Mouse (Mus musculus): ENCODE measurements around the gene Exoc7.
"Not testable (repeated sequence)": the region's sequence is repeated elsewhere in the genome, so short reads cannot be mapped to it uniquely, and the experiment has no call there.

Gene Exoc7

DNA sequence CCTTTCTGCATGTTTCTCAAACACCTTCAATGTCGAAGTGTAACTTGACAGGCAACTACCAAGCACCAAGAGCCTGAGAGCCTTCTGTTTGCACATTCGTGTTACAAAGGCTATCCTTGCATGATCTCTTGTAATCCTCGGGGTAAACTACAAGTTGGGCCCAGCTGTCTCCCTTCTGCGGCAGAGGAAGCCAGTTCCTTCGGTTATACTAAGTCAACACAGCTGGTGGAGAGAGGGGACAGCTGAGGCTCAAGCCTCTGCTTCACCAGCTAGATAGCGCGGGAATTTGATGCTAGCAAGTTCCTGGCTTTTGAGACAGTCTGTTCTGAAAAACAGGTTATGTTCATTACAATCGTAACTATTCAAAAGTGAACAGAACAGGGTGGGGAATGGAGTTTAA lies 5.3 kb upstream of the Exoc7 start:
- no peak for DNase-seq

DNA sequence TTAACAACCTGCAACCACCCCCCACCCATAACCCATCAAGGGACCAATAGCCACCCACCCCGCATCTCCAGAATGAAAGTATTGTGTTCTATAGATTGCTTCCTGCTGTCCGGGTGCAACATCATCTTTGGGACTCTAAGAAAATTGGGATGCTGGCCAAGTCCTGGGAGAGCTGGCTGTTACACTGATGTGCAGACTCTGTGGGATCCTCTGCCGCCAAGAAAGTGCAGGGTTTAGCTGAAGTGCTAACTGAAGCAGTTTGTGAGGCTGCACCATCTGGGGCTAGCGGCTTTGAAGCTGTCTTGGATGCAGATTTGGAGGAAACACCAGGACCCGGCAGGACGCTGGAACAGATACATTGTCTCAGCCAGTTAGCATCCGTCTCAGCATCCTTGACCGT lies 4.1 kb upstream of the Exoc7 start:
- DNase-seq: no peak

GRCm38 (mm10) chr11:116309601-116310000 lies 2.6 kb upstream of the Exoc7 start:
- DNase-seq: no peak

- DNase-seq: no peak
Observed at GRCm38 (mm10) chr11:116307762-116308531, 914 bp upstream of the Exoc7 start.

DNA sequence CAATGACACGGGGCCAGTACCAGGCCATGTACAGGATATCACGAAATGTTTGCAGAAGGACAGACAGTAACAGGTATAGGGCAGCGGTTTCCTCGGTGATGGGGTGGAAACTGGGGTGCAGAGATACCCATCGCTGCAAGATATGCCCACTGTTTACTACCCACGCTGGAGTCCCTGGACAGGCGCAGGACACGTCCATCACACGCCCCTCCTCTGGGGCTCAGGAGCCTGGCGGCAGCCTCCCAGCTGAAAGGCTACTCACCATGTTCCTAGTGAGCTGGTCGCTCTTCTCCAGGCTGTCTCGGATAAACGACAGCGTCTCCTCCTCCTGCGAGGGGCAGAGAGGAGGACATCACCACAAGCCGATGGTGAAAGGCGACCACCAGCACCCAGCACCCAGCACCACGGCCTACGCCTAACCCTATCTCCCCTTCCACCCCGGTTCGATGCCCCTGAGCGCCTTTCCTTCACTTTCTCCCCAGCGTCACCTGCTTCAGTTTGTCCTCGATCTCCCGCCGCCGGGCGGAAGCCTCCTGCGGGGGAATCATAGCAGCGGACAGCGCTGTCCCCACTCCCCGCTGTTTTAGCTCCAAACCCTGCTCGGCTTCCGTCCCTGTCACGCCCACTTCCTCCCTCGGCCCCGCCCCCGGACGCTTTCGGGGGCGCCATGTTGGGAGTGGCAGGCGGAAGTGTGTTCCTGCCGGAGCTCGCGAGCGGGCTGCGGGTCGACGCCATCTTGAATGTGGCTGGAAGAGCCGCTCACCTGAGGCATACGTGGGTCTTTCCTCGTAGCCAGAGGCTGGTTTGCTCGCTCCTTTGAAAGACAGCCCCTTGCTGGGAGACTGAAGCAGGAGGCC lies 679 bp downstream of the Exoc7 start:
- DNase-seq: peak; percentile 89

- no peak for DNase-seq
Observed at GRCm38 (mm10) chr11:116305423-116305822, 1.6 kb downstream of the Exoc7 start.

- no peak for DNase-seq
Observed at GRCm38 (mm10) chr11:116298621-116299020, 8.4 kb downstream of the Exoc7 start.

DNA sequence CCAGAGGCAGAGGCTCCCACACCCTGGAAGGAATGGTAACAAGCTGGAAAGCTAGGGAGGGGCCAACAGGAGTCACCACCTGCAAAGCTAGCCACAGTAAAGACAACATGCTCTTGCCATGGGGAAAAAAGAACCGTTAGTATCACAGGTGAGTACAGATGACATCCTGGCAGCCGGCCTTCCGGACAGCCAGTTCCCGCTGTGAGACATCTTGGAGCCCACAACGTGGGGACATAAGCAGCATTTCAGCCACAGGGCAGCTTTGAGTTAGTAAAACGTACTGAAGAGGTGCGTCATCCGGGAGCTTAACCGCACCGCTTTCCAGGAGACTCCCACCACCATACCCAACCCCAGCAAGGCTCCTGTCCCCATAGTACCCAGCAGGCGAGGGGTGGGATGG lies 8.8 kb downstream of the Exoc7 start:
- DNase-seq: no peak

DNA sequence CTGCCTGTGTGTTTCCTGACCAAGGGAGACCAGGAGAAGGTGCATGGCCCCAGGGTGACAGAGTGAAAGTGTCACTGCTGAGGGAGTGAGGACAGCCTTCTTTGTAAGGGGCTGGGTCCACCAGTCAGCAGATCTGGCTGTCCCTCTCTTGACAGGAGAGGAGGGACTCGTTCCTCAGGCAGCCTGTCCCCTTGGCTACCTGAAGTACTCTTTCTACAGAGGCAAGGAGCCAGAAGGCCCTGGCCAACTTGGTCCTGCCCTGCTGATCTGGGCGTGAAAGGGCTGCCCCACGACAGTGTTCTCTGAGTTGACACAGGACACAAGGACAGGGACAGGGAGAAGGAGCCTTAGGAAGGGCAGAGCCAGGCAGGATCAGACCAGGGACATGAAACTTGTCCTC lies 10.0 kb downstream of the Exoc7 start:
- DNase-seq: no peak

GRCm38 (mm10) chr11:116296191-116296734 lies 10.8 kb downstream of the Exoc7 start:
- no peak for DNase-seq

- DNase-seq: no peak
Observed at GRCm38 (mm10) chr11:116294319-116294718, 12.7 kb downstream of the Exoc7 start.

DNA sequence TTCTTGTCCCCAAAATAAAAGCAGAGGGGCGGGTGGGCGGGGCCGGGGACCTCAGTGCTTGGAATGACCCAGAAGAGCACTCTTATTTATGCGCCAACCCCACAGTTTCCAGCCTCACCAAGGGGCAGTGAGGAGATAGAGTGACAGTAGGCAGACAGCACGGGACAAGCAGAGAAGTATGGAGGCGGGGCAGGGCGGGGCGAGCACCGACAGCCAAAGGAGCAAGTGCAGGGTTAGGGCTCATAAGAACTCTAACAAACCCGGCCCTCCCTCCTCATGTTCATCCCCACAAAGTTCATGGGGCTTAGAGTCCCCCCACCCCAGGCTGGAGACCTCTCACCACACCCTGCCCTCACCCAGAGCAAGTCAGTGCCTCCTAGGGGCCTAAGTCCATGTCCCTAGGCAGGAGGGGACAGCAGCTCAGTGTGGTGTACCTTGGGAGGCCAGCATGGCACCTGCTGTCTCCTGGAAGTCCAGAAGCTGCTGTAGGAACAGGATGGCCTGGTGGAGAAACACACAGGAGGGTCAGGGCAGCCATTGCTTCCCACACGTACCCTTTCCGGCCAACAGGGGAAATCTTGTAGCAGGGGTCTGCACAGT lies 13.4 kb downstream of the Exoc7 start:
- DNase-seq: no peak

DNA sequence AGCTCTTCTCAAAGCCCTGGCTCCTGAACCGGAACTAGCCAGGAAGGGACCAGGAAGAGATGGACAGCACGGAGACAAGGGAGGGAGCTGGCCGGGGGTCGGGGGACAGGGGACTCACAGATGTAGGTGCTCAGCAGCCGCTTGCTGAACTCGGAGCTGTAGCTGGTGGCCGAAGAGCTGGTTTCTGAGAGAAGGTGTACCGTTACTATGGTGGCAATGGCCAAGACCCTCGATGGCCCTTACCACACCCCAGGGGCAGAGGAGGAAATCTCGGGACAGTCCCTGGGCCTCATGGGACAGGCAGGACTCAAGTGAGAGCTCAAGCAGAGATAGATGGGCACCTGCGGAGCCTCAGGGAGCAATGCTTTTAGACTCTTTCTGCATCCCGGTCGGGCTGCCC lies 14.6 kb downstream of the Exoc7 start:
- DNase-seq: no peak

- no peak for DNase-seq
Observed at GRCm38 (mm10) chr11:116290556-116290955, 16.5 kb downstream of the Exoc7 start.

GRCm38 (mm10) chr11:116287351-116287750 lies 19.7 kb downstream of the Exoc7 start:
- no peak for DNase-seq

DNA sequence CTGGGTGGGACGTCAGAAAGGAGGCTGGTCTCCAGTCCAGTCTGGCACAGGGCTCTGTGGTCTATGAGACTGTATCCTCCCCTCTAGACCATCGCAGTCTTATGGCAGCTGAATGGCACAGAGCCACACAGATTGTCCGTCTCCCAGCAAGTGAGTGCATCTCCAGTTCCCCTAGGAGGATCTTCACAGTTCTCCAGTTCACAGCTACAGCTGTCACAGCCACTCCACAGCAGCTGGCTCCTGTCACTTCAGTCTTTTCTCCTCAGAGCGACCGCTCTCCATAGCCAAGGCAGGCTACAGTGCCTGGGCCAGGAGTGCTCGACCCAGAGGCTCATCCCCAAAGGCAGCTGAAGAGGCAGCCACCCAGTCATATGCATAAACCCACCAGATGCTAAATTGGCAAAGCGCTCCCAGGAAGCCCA lies 21.3 kb downstream of the Exoc7 start:
- DNase-seq: no peak

- no peak for DNase-seq
Observed at GRCm38 (mm10) chr11:116283982-116284381, 23.1 kb downstream of the Exoc7 start.

DNA sequence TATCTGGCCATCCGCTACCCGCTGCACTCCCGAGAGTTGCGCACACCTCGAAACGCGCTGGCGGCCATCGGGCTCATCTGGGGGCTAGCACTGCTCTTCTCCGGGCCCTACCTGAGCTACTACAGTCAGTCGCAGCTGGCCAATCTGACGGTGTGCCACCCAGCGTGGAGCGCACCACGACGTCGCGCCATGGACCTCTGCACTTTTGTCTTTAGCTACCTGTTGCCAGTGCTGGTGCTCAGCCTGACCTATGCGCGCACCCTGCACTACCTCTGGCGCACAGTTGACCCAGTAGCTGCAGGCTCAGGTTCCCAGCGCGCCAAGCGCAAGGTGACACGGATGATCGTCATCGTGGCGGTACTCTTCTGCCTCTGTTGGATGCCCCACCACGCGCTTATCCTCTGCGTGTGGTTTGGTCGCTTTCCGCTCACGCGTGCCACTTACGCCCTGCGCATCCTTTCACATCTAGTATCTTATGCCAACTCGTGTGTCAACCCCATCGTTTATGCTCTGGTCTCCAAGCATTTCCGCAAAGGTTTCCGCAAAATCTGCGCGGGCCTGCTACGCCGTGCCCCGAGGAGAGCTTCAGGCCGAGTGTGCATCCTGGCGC lies 24.0 kb downstream of the Exoc7 start:
- no peak for DNase-seq

DNA sequence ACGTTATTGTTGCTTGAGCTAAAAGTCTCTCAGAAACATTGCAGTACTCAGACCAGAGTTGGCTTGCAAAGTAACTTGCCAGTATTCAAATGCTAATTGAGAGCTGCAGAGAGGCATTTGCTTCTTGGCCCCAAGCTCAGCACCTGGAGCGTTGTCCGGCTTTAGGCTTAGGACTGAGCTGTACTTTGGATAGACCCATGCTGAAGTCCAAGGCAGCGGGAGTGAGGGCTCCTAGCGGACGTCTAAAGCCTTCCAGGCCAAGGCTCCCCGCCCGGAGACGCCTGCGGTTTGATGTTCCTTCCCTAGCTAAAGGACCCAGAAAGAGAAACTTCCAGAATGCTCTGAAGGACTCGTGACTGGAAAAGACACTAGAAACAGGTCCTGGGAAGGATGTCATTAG lies 24.9 kb downstream of the Exoc7 start:
- peak; percentile 36 for DNase-seq

DNA sequence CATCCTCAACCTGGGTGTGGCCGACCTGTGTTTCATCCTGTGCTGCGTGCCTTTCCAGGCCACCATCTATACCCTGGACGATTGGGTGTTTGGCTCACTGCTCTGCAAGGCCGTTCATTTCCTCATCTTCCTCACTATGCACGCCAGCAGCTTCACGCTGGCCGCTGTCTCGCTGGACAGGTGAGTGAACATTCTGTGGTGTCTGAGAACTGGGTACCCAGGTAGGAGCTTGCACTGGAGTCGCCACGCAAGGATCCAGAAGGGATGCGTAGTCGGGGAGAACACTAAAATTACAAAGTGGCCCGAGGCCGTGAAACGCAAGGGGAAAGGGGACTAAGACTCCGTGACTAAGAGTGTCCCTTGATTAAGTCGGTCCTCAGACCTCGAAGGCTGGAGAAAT lies 25.4 kb downstream of the Exoc7 start:
- DNase-seq: no peak

DNA sequence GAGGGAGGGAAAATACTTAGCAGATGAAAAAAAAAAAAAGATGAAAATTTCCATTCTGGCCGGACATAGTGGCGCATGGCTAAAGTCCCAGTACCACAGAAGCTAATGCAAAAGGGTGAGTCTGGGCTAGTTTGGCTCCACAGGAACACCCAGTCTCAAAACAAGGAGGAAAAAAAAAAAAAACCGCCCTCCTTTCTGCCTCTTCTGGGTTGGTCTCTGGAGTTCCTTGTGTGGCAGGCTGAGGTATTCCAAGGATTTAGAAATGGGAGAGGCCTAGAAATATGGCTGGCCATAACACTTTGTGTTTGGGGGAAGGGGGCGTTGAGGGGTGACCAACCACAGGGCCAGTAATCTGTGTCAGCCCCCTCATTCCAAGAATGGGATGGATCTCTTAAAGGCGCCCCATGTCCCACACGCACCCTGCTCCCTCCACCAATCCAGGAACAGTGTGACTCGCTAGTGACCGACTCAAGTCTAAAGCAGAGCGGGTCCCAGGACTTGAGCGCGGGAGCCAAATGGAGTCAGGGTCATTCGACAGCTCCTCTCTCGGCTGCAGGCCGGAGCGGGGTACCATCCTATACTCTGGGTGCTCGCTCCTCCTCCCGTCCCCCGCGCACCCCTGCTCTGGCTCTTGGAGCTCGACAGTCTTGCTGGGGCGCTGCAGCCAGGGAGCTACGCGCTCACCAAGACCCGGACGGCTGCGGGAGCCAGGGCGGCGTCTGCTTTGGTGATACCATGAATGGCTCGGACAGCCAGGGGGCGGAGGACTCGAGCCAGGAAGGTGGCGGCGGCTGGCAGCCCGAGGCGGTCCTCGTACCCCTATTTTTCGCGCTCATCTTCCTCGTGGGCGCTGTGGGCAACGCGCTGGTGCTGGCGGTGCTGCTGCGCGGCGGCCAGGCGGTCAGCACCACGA lies 26.0 kb downstream of the Exoc7 start, which contains the start of gene Galr2:
Gene Galr2, plus strand, starts transcription at position 189 of the 913 bp plus-strand sequence.
- no peak for DNase-seq

- DNase-seq: not testable (repeated sequence)
Observed at GRCm38 (mm10) chr11:116277184-116277583, 29.8 kb downstream of the Exoc7 start.

Data from kidney, adult 11 months (tissue).